Mouse (Mus musculus) midbrain, embryonic 13.5 days (tissue): ENCODE data around the gene Gm28047. TPM values are rescaled to one million over a fixed set of nuclear protein-coding genes. Genes with fewer than 3 reads are reported as not detected.

ENCODE experiments used
- ATAC-seq: fragments of 200-750 bp; cut with Nextera tagmentation; 2 replicates; pipeline ENCODE4 v1.8.0; 2017; ENCODE audit warnings: mild to moderate bottlenecking, moderate TSS enrichment, moderate library complexity
- H3K27ac ChIP-seq: fragments of 300-500 bp; sonication (generic); 2 replicates; pipeline ENCODE4 v1.5.1; 2015; ENCODE audit warnings: inconsistent platforms, mild to moderate bottlenecking, moderate library complexity
- H3K27me3 ChIP-seq: fragments of 300-500 bp; sonication (generic); 2 replicates; pipeline ENCODE4 v1.6.1; 2015; ENCODE audit warnings: mild to moderate bottlenecking, inconsistent platforms
- H3K36me3 ChIP-seq: fragments of 300-500 bp; sonication (generic); 2 replicates; pipeline ENCODE4 v1.6.1; 2015; ENCODE audit warnings: mild to moderate bottlenecking, inconsistent platforms
- H3K4me1 ChIP-seq: fragments of 300-500 bp; sonication (generic); replicated peaks from 2 replicates; pipeline ENCODE4 v1.6.1; 2015; ENCODE audit warnings: inconsistent platforms
- H3K4me2 ChIP-seq: fragments of 300-500 bp; sonication (generic); replicated peaks from 2 replicates; pipeline ENCODE4 v1.6.1; 2015; ENCODE audit warnings: moderate library complexity, mild to moderate bottlenecking, inconsistent platforms
- H3K4me3 ChIP-seq: fragments of 300-500 bp; sonication (generic); replicated peaks from 2 replicates; pipeline ENCODE4 v1.5.1; 2015; ENCODE audit warnings: mild to moderate bottlenecking, inconsistent platforms
- H3K9ac ChIP-seq: fragments of 300-500 bp; sonication (generic); replicated peaks from 2 replicates; pipeline ENCODE4 v1.6.1; 2015; ENCODE audit warnings: mild to moderate bottlenecking, inconsistent platforms
- H3K9me3 ChIP-seq: fragments of 300-500 bp; sonication (generic); 2 replicates; pipeline ENCODE4 v1.6.1; 2016; ENCODE audit warnings: mild to moderate bottlenecking, inconsistent platforms
- WGBS: fragments of 180-500 bp; shearing (Covaris S2); methylation state at CpG from one replicate; pipeline ENCODE4 v1.1.7; 2015; 5-methylcytosine and 5-hydroxymethylcytosine counted together
- polyA plus RNA-seq: library from polyadenylated mRNA; unstranded; fragments of >200 nt; fragmentation: Nextera tagmentation; extraction: Ambion mirVana; gene quantifications from 2 replicates; pipeline ENCODE4 v1.2.1, GENCODE M21; 2015

Gm28047 gene
- polyA plus RNA-seq, 1 experiment from 2014 or later = not detected

DNA sequence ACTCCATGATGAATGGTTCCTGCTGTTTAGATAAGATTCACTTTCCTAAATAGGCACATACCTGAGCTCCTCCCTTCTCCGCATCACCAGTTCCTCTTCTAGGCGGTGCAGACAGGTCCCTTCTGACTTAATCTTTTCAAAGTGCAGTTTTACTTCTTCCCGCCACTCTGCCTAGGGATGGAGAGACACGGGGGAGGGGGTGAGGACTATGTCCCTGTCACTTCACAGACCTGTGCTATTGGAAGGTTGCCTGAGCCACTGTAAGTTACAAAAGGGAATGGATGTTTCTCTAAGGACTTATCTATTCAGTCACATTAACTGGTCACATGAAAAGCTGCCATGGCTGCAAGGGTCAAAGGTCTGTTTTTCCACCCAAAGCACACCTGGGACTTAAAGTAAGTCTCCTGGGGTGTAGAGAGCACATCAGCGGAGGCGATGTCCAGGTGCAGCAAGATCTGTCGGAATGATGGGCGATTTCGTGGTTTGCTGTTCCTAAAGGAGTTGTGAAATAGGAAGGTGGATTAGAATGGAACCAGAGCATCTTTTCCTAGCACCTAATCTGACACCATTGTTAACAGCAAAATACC, 122.5 kb downstream of the Gm28047 start:
- Histone ChIP-seq H3K27me3 (no peaks in the 10 kb centered on the region), H3K27ac (no peak overlapping the region), H3K36me3 (peaks cover 86% of the 10 kb centered on the region), H3K9ac (no peak overlapping the region), H3K4me2 (no peak overlapping the region), H3K9me3 (no peaks in the 10 kb centered on the region), H3K4me1 (no peaks in the 10 kb centered on the region), H3K4me3 (no peak overlapping the region)
- no peak for ATAC-seq
- 84% methylated on average over 9 of the region's 9 CpGs for WGBS

DNA sequence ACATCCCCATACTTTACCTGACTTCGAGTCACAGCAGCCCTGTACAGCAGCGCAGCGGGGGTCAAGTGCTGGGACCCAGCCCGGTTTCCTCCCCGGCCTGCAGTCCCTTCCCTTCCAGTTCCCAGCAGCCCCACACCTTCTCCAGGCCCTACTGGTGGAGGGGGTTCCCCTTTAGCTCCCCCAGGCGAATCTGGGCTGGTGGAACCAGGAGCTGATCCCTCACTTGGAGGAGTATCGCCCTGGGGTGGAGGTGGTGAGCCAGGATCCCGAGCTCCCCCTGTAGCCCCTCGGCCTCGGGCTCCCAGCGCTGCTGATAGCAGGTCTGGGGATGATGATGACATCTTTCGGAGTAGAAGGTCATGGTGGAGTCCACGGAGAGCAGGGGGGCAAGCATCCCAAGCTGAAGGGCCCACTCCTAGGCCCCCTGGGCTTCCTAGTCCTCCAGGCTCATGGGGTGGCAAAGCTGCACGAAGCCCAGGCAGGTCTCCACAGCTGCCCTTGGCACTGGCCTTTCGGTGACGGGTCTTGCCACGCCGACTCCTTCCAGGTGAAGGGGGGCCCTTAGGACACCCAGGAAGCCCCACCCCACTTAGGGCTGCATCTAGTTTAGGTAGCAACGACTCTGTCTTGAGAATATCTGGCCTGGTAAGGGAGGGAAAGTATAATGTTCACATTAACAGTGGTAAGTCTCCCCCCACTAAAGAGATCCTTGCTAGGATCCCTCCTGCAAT, 123.6 kb downstream of the Gm28047 start:
- peak; percentile 18; the same call in 1 of the 2 replicates for ATAC-seq
- no peaks in the 10 kb centered on the region for H3K4me1 ChIP-seq
- WGBS = 92% methylated on average over 19 of the region's 19 CpGs
- no peaks in the 10 kb centered on the region for H3K9me3 ChIP-seq
- H3K4me3 ChIP-seq = no peak overlapping the region
- no peak overlapping the region for H3K9ac ChIP-seq
- H3K36me3 ChIP-seq = peaks cover 94% of the 10 kb centered on the region
- H3K27me3 ChIP-seq = no peaks in the 10 kb centered on the region
- no peak overlapping the region for H3K27ac ChIP-seq
- no peak overlapping the region for H3K4me2 ChIP-seq

DNA sequence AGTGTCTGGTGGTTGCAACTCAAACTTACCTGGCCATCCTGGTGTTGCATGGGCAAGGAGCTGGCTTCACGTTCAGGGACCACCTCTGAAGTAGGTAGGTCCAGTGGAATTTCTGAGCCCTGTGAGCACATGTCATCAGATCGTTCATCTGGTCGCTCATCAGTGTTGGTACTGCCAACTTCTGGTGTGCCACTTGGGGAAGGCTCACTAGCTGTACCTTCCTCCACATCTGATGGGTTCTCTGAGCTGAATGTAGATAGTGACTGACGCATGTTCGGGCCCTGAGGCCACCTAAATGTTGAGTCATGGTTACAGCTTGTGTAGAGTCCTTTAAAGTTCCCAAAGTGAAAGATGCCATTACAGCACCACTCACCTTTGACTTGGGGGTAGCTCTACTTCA, 124.4 kb downstream of the Gm28047 start:
- Histone ChIP-seq H3K36me3 (peaks cover 94% of the 10 kb centered on the region), H3K9ac (no peak overlapping the region), H3K4me3 (no peak overlapping the region), H3K9me3 (no peaks in the 10 kb centered on the region), H3K4me1 (no peaks in the 10 kb centered on the region), H3K27ac (no peak overlapping the region), H3K27me3 (no peaks in the 10 kb centered on the region), H3K4me2 (no peak overlapping the region)
- WGBS = 96% methylated on average over 5 of the region's 5 CpGs
- no peak for ATAC-seq

GRCm38 (mm10) chr15:102499851-102500250, 125.0 kb downstream of the Gm28047 start:
- ATAC-seq = no peak
- H3K9ac ChIP-seq = no peak overlapping the region
- H3K27me3 ChIP-seq = no peaks in the 10 kb centered on the region
- no peak overlapping the region for H3K4me3 ChIP-seq
- H3K27ac ChIP-seq = no peak overlapping the region
- no peaks in the 10 kb centered on the region for H3K9me3 ChIP-seq
- 93% methylated on average over 6 of the region's 6 CpGs for WGBS
- H3K36me3 ChIP-seq = peaks cover 94% of the 10 kb centered on the region
- H3K4me2 ChIP-seq = no peak overlapping the region
- H3K4me1 ChIP-seq = no peaks in the 10 kb centered on the region

GRCm38 (mm10) chr15:102499370-102499769, 125.5 kb downstream of the Gm28047 start:
- H3K4me3 ChIP-seq = no peak overlapping the region
- no peak overlapping the region for H3K4me2 ChIP-seq
- no peak for ATAC-seq
- H3K27me3 ChIP-seq = no peaks in the 10 kb centered on the region
- H3K9ac ChIP-seq = no peak overlapping the region
- H3K4me1 ChIP-seq = no peaks in the 10 kb centered on the region
- no peaks in the 10 kb centered on the region for H3K9me3 ChIP-seq
- peaks cover 93% of the 10 kb centered on the region for H3K36me3 ChIP-seq
- 83% methylated on average over 3 of the region's 3 CpGs for WGBS
- H3K27ac ChIP-seq = no peak overlapping the region

GRCm38 (mm10) chr15:102498322-102498721, 126.5 kb downstream of the Gm28047 start:
- 90% methylated on average over 3 of the region's 3 CpGs for WGBS
- no peak for ATAC-seq
- H3K9ac ChIP-seq = no peak overlapping the region
- H3K4me2 ChIP-seq = no peak overlapping the region
- peaks cover 93% of the 10 kb centered on the region for H3K36me3 ChIP-seq
- H3K4me3 ChIP-seq = no peak overlapping the region
- no peaks in the 10 kb centered on the region for H3K4me1 ChIP-seq
- H3K27ac ChIP-seq = no peak overlapping the region
- no peaks in the 10 kb centered on the region for H3K27me3 ChIP-seq
- H3K9me3 ChIP-seq = no peaks in the 10 kb centered on the region

- no peak for ATAC-seq
- Histone ChIP-seq H3K9me3 (no peaks in the 10 kb centered on the region), H3K27ac (no peak overlapping the region), H3K36me3 (peaks cover 76% of the 10 kb centered on the region), H3K27me3 (no peaks in the 10 kb centered on the region), H3K4me1 (no peaks in the 10 kb centered on the region), H3K9ac (no peak overlapping the region), H3K4me2 (no peak overlapping the region), H3K4me3 (no peak overlapping the region)
- 94% methylated on average over 1 of the region's 1 CpGs for WGBS
Measured at GRCm38 (mm10) chr15:102487664-102488063, 137.2 kb downstream of the Gm28047 start.

- Histone ChIP-seq H3K4me1 (no peaks in the 10 kb centered on the region), H3K9me3 (no peaks in the 10 kb centered on the region), H3K36me3 (peaks cover 81% of the 10 kb centered on the region), H3K4me3 (no peak overlapping the region), H3K27me3 (no peaks in the 10 kb centered on the region), H3K4me2 (no peak overlapping the region), H3K27ac (no peak overlapping the region), H3K9ac (no peak overlapping the region)
- ATAC-seq = no peak
- WGBS = 94% methylated on average over 12 of the region's 12 CpGs
Measured at GRCm38 (mm10) chr15:102485853-102486252, 139.0 kb downstream of the Gm28047 start.

DNA sequence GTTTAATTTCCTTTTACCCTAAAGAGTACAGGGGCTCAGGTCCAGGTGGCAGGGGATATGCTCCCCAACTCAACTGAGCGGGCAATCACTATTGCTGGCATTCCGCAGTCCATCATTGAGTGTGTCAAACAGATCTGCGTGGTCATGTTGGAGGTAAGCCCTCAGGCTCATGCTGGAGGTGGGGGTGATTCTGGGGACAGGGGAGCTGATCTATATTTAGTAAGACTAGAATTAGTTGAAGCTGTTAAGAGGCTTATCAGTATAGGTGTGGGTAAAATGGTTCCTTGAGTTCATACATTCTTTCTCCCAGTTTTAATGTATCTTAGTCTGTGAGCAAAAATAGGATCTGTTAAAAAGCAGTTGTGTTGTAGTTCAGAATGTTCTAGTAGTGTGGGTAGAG, 141.7 kb downstream of the Gm28047 start:
- Histone ChIP-seq H3K4me2 (no peak overlapping the region), H3K36me3 (peaks cover 79% of the 10 kb centered on the region), H3K9me3 (no peaks in the 10 kb centered on the region), H3K27me3 (no peaks in the 10 kb centered on the region), H3K4me1 (no peaks in the 10 kb centered on the region), H3K4me3 (no peak overlapping the region), H3K9ac (no peak overlapping the region), H3K27ac (no peak overlapping the region)
- WGBS = 87% methylated on average over 3 of the region's 3 CpGs
- no peak for ATAC-seq

DNA sequence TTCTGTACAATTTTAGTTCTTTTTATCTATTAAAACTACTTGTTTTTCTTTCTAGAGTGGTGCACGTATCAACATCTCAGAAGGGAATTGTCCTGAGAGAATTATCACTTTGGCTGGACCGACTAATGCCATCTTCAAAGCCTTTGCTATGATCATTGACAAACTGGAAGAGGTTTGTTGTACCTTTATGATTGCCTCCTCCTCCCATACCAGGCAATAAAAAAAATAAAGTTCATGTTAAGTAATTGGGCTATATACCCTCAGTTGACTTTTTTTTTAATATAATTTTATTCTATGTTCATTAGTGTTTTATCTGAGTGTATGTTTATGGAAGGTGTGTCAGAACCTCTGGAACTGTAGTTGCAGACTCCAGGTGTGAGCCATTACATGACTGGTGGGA, 150.3 kb downstream of the Gm28047 start:
- Histone ChIP-seq H3K9ac (no peak overlapping the region), H3K4me3 (no peak overlapping the region), H3K36me3 (peaks cover 53% of the 10 kb centered on the region), H3K9me3 (no peaks in the 10 kb centered on the region), H3K27ac (no peak overlapping the region), H3K4me2 (no peak overlapping the region), H3K27me3 (no peaks in the 10 kb centered on the region), H3K4me1 (peaks cover 21% of the 10 kb centered on the region)
- 91% methylated on average over 2 of the region's 2 CpGs for WGBS
- ATAC-seq = no peak
